Mouse (Mus musculus) liver, embryonic 15.5 days (tissue): ENCODE measurements around the gene Olfr467. TPM values are rescaled to one million over a fixed set of nuclear protein-coding genes. Genes with fewer than 3 reads are reported as not detected.
"Not testable (repeated sequence)": the region's sequence is repeated elsewhere in the genome, so short reads cannot be mapped to it uniquely, and the experiment has no call there.

ENCODE experiments used
- ATAC-seq: fragments of 200-750 bp; cut with Nextera tagmentation; 2 replicates; pipeline ENCODE4 v1.8.0; 2017; ENCODE audit warnings: moderate number of reproducible peaks, mild to moderate bottlenecking, moderate library complexity; ENCODE audit not compliant: insufficient read depth
- H3K27ac ChIP-seq: fragments of 300-500 bp; sonication (generic); replicated peaks from 2 replicates; pipeline ENCODE4 v1.5.1; 2015; ENCODE audit warnings: mild to moderate bottlenecking, inconsistent platforms
- H3K27me3 ChIP-seq: fragments of 300-500 bp; sonication (generic); 2 replicates; pipeline ENCODE4 v1.6.1; 2015; ENCODE audit warnings: mild to moderate bottlenecking, inconsistent platforms
- H3K36me3 ChIP-seq: fragments of 300-500 bp; sonication (generic); replicated peaks from 2 replicates; pipeline ENCODE4 v1.6.1; 2015; ENCODE audit warnings: moderate library complexity, mild to moderate bottlenecking, inconsistent platforms
- H3K4me1 ChIP-seq: fragments of 300-500 bp; sonication (generic); replicated peaks from 2 replicates; pipeline ENCODE4 v1.6.1; 2015; ENCODE audit warnings: inconsistent platforms
- H3K4me2 ChIP-seq: fragments of 300-500 bp; sonication (generic); 2 replicates; pipeline ENCODE4 v1.6.1; 2015; ENCODE audit warnings: moderate library complexity, mild to moderate bottlenecking, inconsistent platforms
- H3K4me3 ChIP-seq: fragments of 300-500 bp; sonication (generic); replicated peaks from 2 replicates; pipeline ENCODE4 v1.5.1; 2015; ENCODE audit warnings: mild to moderate bottlenecking, inconsistent platforms
- H3K9ac ChIP-seq: fragments of 300-500 bp; sonication (generic); 2 replicates; pipeline ENCODE4 v1.6.1; 2015; ENCODE audit warnings: moderate library complexity, mild to moderate bottlenecking, inconsistent platforms
- H3K9me3 ChIP-seq: fragments of 300-500 bp; sonication (generic); replicated peaks from 2 replicates; pipeline ENCODE4 v1.6.1; 2016; ENCODE audit warnings: inconsistent platforms
- WGBS: fragments of 180-500 bp; shearing (Covaris S2); methylation state at CpG from one replicate; pipeline ENCODE4 v1.1.7; 2015; ENCODE audit warnings: mixed read lengths; ENCODE audit not compliant: insufficient replicate concordance; 5-methylcytosine and 5-hydroxymethylcytosine counted together
- polyA plus RNA-seq: library from polyadenylated mRNA; unstranded; fragments of >200 nt; fragmentation: Nextera tagmentation; extraction: Ambion mirVana; gene quantifications from 2 replicates; pipeline ENCODE4 v1.2.1, GENCODE M21; 2015

The Olfr467 gene
- polyA plus RNA-seq = not detected in 2 replicates

- H3K4me3 ChIP-seq = no peak within 1 kb of the TSS
- no peaks in the 10 kb centered on the region for H3K4me1 ChIP-seq
- no peaks in the 10 kb centered on the region for H3K36me3 ChIP-seq
- no peak within 1 kb of the TSS for H3K4me2 ChIP-seq
- H3K9me3 ChIP-seq = no peaks in the 10 kb centered on the region
- no peak for ATAC-seq
- H3K9ac ChIP-seq = no peak within 1 kb of the TSS
- H3K27me3 ChIP-seq = no peaks in the 10 kb centered on the region
- H3K27ac ChIP-seq = no peak within 1 kb of the TSS
Measured at GRCm38 (mm10) chr7:107811963-107812362, at the start of gene Olfr467. Olfr467 (plus strand) TSS chr7:107812263.

GRCm38 (mm10) chr7:107770812-107771211 is 41.3 kb upstream of the Olfr467 start:
- 45% methylated on average over 6 of the region's 6 CpGs for WGBS

GRCm38 (mm10) chr7:107778216-107778615 is 33.8 kb upstream of the Olfr467 start:
- H3K9me3 ChIP-seq = no peaks in the 10 kb centered on the region
- ATAC-seq = no peak
- H3K36me3 ChIP-seq = no peaks in the 10 kb centered on the region
- H3K4me2 ChIP-seq = no peak overlapping the region
- H3K9ac ChIP-seq = no peak overlapping the region
- no peaks in the 10 kb centered on the region for H3K4me1 ChIP-seq
- no peaks in the 10 kb centered on the region for H3K27me3 ChIP-seq
- no peak overlapping the region for H3K4me3 ChIP-seq
- no peak overlapping the region for H3K27ac ChIP-seq
- WGBS = 56% methylated on average over 1 of the region's 1 CpGs

More at GRCm38 (mm10) chr7:107770812-107771211, 41.3 kb upstream of the Olfr467 start:
- Histone ChIP-seq H3K4me2 (no peak overlapping the region), H3K27me3 (no peaks in the 10 kb centered on the region), H3K4me1 (no peaks in the 10 kb centered on the region), H3K4me3 (no peak overlapping the region), H3K36me3 (no peaks in the 10 kb centered on the region), H3K9me3 (no peaks in the 10 kb centered on the region), H3K9ac (no peak overlapping the region), H3K27ac (no peak overlapping the region)
- ATAC-seq = no peak

- Histone ChIP-seq H3K27ac (no peak overlapping the region), H3K9ac (no peak overlapping the region), H3K36me3 (no peaks in the 10 kb centered on the region), H3K4me3 (no peak overlapping the region), H3K4me1 (no peaks in the 10 kb centered on the region), H3K4me2 (no peak overlapping the region), H3K9me3 (no peaks in the 10 kb centered on the region), H3K27me3 (no peaks in the 10 kb centered on the region)
- ATAC-seq = no peak
- 32% methylated on average over 4 of the region's 4 CpGs for WGBS
Measured at GRCm38 (mm10) chr7:107779611-107780010, 32.5 kb upstream of the Olfr467 start.

- Histone ChIP-seq H3K4me1 (no peaks in the 10 kb centered on the region), H3K9me3 (no peaks in the 10 kb centered on the region), H3K27me3 (no peaks in the 10 kb centered on the region), H3K27ac (no peak overlapping the region), H3K4me3 (no peak overlapping the region), H3K36me3 (no peaks in the 10 kb centered on the region), H3K9ac (no peak overlapping the region), H3K4me2 (no peak overlapping the region)
- 36% methylated on average over 3 of the region's 3 CpGs for WGBS
- ATAC-seq = no peak
Measured at GRCm38 (mm10) chr7:107787977-107788620, 24.0 kb upstream of the Olfr467 start.

- no peaks in the 10 kb centered on the region for H3K27me3 ChIP-seq
- no peaks in the 10 kb centered on the region for H3K36me3 ChIP-seq
- H3K9me3 ChIP-seq = no peaks in the 10 kb centered on the region
- no peak for ATAC-seq
- H3K4me3 ChIP-seq = no peak overlapping the region
- H3K9ac ChIP-seq = no peak overlapping the region
- no peak overlapping the region for H3K27ac ChIP-seq
- H3K4me2 ChIP-seq = no peak overlapping the region
- no peaks in the 10 kb centered on the region for H3K4me1 ChIP-seq
- 55% methylated on average over 2 of the region's 2 CpGs for WGBS
Measured at GRCm38 (mm10) chr7:107796500-107796899, 15.6 kb upstream of the Olfr467 start.

- Histone ChIP-seq H3K4me3 (no peak within 1 kb of the TSS), H3K36me3 (no peaks in the 10 kb centered on the region), H3K9ac (no peak within 1 kb of the TSS), H3K27ac (no peak within 1 kb of the TSS), H3K4me1 (no peaks in the 10 kb centered on the region), H3K27me3 (no peaks in the 10 kb centered on the region), H3K9me3 (no peaks in the 10 kb centered on the region), H3K4me2 (no peak within 1 kb of the TSS)
- WGBS = 67% methylated on average over 2 of the region's 2 CpGs
- no peak for ATAC-seq
Measured at GRCm38 (mm10) chr7:107801108-107801507, 11.0 kb upstream of the Olfr467 start, which contains the start of gene Ovch2. Ovch2 (minus strand) TSS chr7:107801208.

- H3K27ac ChIP-seq = no peak overlapping the region
- no peaks in the 10 kb centered on the region for H3K9me3 ChIP-seq
- 47% methylated on average over 3 of the region's 3 CpGs for WGBS
- H3K9ac ChIP-seq = no peak overlapping the region
- no peak for ATAC-seq
- no peak overlapping the region for H3K4me2 ChIP-seq
- H3K27me3 ChIP-seq = no peaks in the 10 kb centered on the region
- H3K4me1 ChIP-seq = no peaks in the 10 kb centered on the region
- no peaks in the 10 kb centered on the region for H3K36me3 ChIP-seq
- H3K4me3 ChIP-seq = no peak overlapping the region
Measured at GRCm38 (mm10) chr7:107802138-107802537, 9.9 kb upstream of the Olfr467 start.

GRCm38 (mm10) chr7:107819442-107819841 is 7.4 kb downstream of the Olfr467 start:
- no peak for ATAC-seq
- Histone ChIP-seq H3K27ac (no peak overlapping the region), H3K36me3 (no peaks in the 10 kb centered on the region), H3K27me3 (no peaks in the 10 kb centered on the region), H3K4me2 (no peak overlapping the region), H3K9me3 (no peaks in the 10 kb centered on the region), H3K9ac (no peak overlapping the region), H3K4me3 (no peak overlapping the region), H3K4me1 (no peaks in the 10 kb centered on the region)

GRCm38 (mm10) chr7:107823867-107824266 is 11.8 kb downstream of the Olfr467 start:
- 34% methylated on average over 2 of the region's 2 CpGs for WGBS
- not testable (repeated sequence) for ATAC-seq, H3K4me3 ChIP-seq, H3K27ac ChIP-seq, H3K9me3 ChIP-seq, H3K4me1 ChIP-seq, H3K4me2 ChIP-seq, H3K27me3 ChIP-seq, H3K9ac ChIP-seq, H3K36me3 ChIP-seq

- H3K27ac ChIP-seq, H3K36me3 ChIP-seq, H3K9me3 ChIP-seq, H3K9ac ChIP-seq, ATAC-seq, H3K4me1 ChIP-seq, H3K4me3 ChIP-seq, H3K27me3 ChIP-seq, H3K4me2 ChIP-seq: not testable (repeated sequence)
Measured at GRCm38 (mm10) chr7:107825441-107825840, 13.4 kb downstream of the Olfr467 start, which contains the start of gene Olfr469. Olfr469 (minus strand) TSS chr7:107825541.

GRCm38 (mm10) chr7:107841719-107842118 is 29.7 kb downstream of the Olfr467 start:
- 58% methylated on average over 1 of the region's 1 CpGs for WGBS
- Histone ChIP-seq H3K27ac (no peak overlapping the region), H3K4me1 (no peaks in the 10 kb centered on the region), H3K36me3 (no peaks in the 10 kb centered on the region), H3K9ac (no peak overlapping the region), H3K9me3 (no peaks in the 10 kb centered on the region), H3K27me3 (no peaks in the 10 kb centered on the region), H3K4me3 (no peak overlapping the region), H3K4me2 (no peak overlapping the region)
- ATAC-seq = no peak
